Mouse (Mus musculus) adrenal gland, postnatal 4 days (tissue): ENCODE data around the gene Saa3. TPM values are rescaled to one million over a fixed set of nuclear protein-coding genes. Genes with fewer than 3 reads are reported as not detected.
"Not testable (repeated sequence)": the region's sequence is repeated elsewhere in the genome, so short reads cannot be mapped to it uniquely, and the experiment has no call there.

Experiments
- DNase-seq, 2 experiments: peaks; one replicate each; pipeline ENCODE4 v3.0.0; 2021 to 2022; ENCODE audit warnings: low spot score in 2 of 2, mixed read lengths in 2 of 2
- total RNA-seq, 2 experiments: library from RNA; stranded (reverse); gene quantifications; 2 replicates each; pipeline ENCODE4 v1.2.3; 2021

Gene Saa3
- total RNA-seq, 2 experiments from 2014 or later, result 1.1 to 1.2 TPM

DNA sequence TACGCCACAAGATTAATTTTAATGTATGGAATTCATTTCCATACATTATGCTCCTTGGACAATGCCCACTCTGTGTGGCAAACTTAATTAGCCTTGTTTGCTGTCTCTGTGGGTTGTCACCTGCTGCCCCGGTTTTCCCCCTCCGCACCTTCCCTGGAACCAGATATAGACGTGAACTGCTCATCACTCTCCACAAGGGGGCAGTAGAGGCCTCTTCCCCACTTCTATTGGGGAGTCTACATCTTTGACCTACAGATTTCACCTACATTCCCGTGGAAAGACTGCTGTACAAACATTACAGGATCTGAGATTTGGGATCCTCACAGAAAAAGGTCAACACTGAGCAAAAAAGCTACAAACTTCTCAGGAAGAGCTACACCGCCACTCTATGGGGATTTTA is 982 bp downstream of the Saa3 start:
- peak in 1 of 2 experiments; percentile 38 for DNase-seq

DNA sequence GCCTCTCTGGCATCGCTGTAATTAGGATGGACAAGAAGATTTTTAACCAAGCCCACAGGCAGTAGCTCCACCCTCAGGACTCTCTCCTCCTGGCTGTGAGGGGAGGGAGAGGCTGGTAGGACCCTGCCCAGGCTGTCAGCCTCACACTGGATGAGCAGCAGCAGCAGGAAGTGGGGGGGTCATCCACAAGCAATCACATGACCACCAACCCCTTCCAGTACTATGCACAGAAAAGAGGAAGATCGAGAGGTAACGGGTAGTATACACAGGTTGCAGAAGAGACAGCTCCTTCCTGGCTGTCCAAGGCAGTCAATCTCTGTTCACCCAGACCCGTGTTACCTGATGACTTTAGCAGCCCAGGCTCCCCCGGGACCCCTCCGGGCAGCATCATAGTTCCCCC is 3.2 kb downstream of the Saa3 start:
- no peak for DNase-seq

DNA sequence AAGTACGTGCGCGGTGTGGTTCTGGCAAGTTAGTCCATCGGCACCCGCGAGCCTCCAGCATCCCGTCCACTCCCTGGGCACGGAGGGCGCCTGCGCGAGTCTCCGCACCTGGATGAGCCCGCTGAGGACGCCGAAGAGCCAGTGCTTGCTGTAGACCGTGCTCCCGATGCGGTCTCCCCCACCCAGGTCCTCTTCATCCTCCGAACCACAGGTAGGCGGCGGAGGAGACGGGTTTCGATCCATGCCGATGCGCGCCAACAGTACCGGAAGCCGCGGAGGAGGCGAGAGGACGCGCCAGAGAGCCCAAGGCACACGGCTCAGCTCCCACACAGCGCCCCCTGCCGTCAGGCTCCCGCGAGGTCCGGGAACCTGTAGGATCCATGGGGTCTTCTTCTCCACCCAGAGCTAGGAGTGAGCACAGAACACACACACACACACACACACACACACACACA is 5.1 kb downstream of the Saa3 start, which contains the start of gene Saal1:
Gene Saal1, minus strand, starts transcription at position 291 of the 455 bp plus-strand sequence.
- peak; percentile 64 to 77 for DNase-seq

DNA sequence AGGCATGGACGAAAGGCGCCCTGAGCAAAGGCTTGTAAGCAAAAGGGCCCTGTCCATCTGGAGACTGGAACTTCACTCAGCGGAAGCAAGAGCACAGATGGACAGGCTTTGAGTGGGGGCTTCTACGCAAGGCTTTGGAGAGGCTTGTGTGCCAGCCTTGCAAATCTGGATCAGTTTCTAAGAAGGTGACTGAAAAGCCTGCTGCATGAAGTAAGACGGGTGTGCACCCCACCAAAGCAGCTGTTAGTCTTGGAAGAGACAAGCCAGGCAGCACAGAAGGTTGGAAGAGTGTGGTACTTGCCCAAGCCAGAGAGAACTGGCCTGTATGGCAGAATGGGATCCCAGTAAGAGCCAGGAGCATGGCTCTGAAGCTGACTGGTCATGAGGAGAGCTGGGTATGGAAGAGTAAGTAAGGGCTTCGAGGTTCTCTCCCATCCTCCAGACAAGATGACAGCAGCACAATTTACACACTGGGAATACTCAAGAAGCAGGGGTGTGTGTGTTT is 14.9 kb downstream of the Saa3 start:
- DNase-seq, result no peak

DNA sequence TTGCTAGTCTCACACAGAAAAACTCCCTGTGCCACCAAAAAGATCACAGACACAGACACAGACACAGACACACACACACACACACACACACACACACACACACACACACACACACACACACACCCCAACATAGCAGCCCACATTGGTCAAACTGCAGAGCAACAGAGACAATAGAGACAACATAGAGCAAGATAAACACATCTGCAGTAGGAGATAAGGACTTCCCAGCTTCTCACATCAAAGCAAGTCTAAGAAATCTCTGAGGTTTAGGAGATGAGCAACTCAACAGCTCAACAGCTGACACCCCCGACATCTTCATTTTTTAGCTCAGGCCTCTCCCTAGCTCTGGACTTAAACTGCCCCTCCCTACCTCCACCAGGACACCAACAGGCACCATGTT is 18.7 kb downstream of the Saa3 start:
- DNase-seq, result no peak

DNA sequence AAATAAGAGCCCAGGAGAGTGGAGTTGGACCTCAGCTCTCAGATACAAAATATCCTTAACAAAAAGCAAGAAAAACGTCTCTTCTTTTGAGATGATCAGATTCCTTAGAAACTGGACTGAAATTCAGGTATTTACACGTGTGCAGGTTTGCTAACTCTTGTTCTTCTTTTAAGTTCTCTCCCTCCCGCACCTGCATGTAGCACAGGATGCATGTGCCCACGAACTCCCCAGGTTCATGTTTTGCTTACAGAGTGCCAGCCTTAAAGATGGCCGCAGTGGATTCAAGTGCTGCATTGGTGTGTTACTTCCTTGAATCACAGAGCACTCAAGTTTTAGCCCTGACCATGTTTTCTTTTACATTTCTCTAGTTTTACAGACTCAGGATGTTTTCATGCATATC is 28.7 kb downstream of the Saa3 start:
- no peak for DNase-seq

DNA sequence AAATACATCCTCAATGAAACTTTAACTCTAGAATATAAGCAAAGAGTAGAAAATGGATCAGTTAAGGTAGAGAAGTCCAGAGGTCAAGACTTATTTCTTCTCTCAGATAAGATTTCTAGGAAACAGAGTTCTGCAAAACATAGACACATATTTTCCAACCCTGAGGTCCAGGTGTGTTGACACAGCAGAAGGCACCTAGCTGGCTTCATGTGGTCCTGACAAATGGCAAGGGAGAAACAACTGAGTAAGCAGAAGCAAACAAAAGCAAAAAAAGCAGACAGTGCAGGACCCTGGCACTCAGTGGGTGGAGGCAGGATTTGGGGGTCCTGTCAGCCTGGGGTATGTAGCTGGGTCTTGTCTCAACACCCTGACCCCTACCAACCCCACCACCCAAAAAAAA is 34.8 kb downstream of the Saa3 start:
- no peak for DNase-seq

DNA sequence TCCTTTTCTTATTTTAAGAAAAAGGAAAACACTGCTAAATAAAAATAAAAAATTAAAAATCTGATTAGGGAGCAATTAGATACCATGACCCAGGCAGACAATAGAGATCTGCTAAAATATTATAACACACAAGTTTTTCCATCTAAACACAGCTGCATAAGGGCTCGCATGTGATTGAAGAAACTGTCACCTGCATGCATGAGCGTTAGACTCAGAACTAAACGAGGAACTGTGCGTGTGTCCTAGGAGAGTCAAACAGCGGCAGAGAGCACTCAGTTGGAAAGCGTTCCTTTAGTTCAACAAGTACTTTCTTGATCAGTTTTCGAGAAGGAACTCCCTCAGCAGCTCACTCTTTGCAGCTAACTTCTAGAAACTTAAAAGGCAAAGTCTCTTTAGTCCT is 36.5 kb downstream of the Saa3 start:
- not testable (repeated sequence) for DNase-seq

DNA sequence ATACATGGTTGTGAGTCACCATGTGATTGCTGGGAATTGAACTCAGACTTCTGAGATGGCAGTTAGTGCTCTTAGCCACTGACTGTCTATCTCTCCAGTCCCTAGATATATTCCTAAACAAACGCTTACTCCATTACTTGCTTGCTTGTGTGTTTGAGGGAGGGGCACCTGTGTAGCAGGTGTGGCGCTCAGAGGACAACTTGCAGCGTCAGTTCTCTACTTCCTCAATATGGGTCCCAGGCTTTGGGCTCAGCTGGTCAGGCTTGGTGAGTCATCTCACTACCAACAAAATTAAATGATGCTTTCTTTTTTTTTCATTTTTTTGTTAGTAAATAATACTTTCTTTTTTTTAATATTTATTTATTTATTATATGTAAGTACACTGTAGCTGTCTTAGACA is 37.1 kb downstream of the Saa3 start:
- DNase-seq, result no peak

DNA sequence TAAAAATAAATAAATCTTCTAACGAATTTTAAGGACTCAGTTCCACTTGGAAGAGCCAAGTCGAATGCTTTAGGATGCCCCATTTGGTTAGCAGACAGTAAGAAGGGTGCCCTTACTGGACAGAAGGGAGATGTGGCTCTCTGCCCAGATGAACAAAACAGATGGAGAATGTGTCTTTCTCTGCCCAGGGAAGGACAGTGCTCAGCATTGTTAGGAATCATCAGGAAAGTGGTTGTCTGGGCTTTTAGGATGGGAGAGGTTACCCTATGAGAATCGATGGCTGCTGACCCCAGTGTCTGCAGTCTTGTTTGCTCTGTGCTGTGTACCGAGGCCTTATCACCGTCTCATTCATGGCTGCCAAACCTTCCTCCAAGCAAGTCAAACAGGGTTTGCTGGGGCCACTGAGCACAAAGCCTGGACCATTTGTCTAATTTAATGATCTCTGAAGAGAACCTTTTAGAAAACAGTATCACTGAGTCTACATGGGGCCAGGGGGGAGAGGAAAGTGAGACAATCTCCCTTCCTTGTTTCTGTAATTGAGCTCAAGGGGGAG is 38.6 kb downstream of the Saa3 start:
- no peak for DNase-seq

DNA sequence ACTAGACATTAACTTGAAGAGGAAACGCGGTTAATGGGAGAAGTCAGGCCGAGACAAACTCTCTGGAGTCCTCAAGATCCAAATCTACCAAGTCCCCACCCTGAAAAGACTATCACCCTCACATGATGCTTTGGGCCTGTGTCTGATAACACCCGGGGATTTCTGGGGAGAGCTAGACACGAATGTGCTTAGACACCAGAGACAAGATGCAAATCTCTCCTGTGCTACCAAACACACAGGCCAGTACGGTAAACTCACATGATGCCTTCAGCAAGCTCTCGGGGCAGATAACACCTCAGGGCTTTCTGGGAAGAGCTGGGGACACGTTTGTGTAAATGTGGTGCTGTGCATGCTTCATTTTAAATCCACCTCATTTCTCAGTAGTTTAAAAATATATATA is 39.6 kb downstream of the Saa3 start:
- no peak for DNase-seq

DNA sequence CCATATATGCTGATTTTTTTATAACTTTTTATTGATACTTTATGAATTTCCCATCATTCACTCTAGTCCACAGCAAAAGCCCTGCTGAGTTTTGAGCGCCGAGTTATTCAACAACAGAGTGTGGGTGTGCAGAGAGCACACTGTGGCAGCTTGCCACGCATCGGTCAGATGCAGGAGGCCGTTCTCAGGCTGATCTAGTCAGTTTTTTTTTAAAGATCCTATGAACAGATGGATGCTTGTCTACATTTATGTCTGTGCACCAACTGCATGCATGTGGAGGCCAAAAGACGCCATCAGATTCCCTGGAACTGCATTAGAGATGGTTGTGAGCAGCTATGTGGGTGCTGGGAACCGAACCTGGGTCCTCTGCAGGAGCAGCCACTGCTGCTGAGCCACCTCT is 40.4 kb downstream of the Saa3 start:
- no peak for DNase-seq

DNA sequence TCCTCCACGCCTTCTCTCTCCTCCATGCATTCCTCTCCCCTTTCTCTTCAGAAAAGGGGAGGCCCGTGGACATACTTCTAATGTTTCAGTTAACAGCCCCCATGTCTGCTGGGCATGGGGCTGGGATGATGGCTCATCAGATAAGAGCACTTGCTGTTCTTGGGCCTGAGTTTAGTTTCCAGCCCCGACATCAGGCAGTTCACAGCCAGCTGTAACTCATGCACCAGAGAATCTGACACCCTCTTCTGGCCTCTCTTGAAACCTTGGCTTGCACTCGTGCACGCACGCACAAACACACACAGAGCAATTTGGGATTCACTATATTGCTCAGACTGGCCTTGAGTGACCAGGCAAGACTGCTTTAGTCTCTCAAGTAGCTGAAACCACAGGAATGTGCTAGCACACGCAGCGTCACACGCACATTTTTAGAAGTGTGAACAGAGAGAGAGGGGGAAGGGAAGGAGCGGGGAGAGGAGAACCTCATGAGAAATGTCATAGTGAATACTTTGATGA is 43.3 kb downstream of the Saa3 start, which contains the start of gene Tph1:
Gene Tph1, minus strand, starts transcription at position 378 of the 513 bp plus-strand sequence.
- DNase-seq, result no peak

DNA sequence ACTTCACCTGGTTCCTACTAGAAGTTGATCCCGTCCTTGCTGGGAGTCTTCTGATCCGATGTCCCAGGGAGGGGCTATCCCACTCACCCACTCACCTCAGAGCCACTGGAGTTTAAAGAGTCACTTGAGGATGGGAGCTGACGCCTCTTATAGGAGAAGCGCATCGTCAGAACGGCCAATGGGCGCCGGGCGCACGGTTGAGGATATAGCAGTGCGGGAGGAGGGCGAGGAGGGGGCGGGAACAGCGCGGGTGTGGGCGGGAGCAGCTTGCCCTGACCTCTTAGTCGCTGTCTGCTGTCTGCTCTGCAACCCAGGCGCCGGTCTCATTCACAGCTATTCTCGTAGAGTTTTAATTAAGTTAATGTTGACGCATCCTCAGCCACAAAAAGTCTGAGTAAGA is 48.2 kb downstream of the Saa3 start:
- DNase-seq, result no peak

DNA sequence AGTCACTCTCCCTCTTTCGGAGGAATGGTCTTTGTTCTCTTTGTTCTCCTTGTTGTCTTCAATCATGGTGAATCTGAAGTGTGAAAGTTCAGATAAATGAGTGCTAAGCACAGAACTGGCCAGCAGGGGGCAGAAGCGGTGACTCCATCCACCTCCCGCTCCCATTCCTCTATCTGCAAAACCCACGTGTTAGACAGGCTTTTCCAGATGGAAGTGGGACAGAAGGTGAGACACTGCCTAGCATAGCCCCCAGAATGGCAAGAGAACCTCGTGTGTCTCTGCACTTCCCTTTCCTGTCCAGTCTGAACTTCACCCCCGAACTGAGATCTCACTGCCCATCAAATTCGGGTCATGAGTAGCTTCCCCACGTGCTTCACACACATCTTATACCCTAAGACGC is 50.3 kb downstream of the Saa3 start:
- DNase-seq, result no peak

Other genes with a start within 250 kb of the Saa3 start
- gene Sergef, start 75.9 kb downstream of the Saa3 start, total RNA-seq, result 10 to 100 TPM; 19.0 to 26.5 TPM
- under 1 TPM; 0.37 to 0.73 TPM for gene Tph1, start 43.2 kb downstream of the Saa3 start, total RNA-seq
- 10 to 100 TPM; 14.4 to 16.4 TPM for gene Saal1, start 5.0 kb downstream of the Saa3 start, total RNA-seq
- 1 to 10 TPM in 1 of 2 experiments, not detected in 1; 1.7 TPM for gene Saa4, start 16.9 kb upstream of the Saa3 start, total RNA-seq
- gene Saa1, start 27.3 kb upstream of the Saa3 start, total RNA-seq, result not detected
- not detected for gene Saa2, start 36.1 kb upstream of the Saa3 start, total RNA-seq
- gene Hps5, start 80.4 kb upstream of the Saa3 start, total RNA-seq, result 10 to 100 TPM; 25.0 to 31.2 TPM
- gene Gtf2h1, start 80.4 kb upstream of the Saa3 start, total RNA-seq, result 10 to 100 TPM; 39.5 to 47.1 TPM
- gene Ldha, start 125.8 kb upstream of the Saa3 start, total RNA-seq, result 100 to 1,000 TPM; 280 to 348 TPM
- not detected for gene Ldhc, start 145.5 kb upstream of the Saa3 start, total RNA-seq
- gene Tsg101, start 204.3 kb upstream of the Saa3 start, total RNA-seq, result 10 to 100 TPM; 85.1 to 86.3 TPM
- gene Uevld, start 242.8 kb upstream of the Saa3 start, total RNA-seq, result 10 to 100 TPM; 22.9 to 23.6 TPM